Mouse (Mus musculus) erythroblast, embryonic 14.5 days (primary cell): ENCODE measurements around the gene Bcr.

Experiments
- GATA1 ChIP-seq: IDR thresholded peaks from 2 replicates; pipeline ENCODE4 v1.6.1; 2012; ENCODE audit warnings: low read length, inconsistent platforms, mixed read lengths
- TAL1 ChIP-seq: IDR thresholded peaks from 3 replicates; pipeline ENCODE4 v1.6.1; 2012; ENCODE audit warnings: low read length, inconsistent platforms, mixed read lengths

DNA sequence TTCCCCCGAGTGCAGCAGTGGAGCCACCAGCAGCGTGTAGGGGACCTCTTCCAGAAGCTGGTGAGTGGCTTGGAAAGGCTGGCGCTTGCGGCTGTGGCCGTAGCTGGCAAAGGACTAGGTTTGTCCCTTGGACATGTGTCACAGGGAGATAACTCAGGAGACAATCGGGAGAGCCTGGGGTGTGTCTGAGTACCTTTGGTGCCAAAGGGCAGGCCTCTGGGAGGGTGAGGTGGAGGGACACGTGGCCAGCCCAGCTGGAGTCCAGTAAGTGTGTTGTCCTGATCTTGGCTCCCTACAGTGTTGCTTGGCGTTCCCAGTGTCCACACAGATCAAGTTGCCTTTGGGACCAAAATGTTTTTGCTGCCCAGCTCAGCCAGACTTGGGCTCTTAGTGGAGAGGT is 71.2 kb downstream of the Bcr start:
- no peak for TF ChIP-seq TAL1
- TF ChIP-seq GATA1: no peak
